Mouse (Mus musculus): ENCODE measurements around the gene Batf3.
A peak's percentile ranks its signal among the peaks of the same experiment; 100 is the strongest.

The Batf3 gene

DNA sequence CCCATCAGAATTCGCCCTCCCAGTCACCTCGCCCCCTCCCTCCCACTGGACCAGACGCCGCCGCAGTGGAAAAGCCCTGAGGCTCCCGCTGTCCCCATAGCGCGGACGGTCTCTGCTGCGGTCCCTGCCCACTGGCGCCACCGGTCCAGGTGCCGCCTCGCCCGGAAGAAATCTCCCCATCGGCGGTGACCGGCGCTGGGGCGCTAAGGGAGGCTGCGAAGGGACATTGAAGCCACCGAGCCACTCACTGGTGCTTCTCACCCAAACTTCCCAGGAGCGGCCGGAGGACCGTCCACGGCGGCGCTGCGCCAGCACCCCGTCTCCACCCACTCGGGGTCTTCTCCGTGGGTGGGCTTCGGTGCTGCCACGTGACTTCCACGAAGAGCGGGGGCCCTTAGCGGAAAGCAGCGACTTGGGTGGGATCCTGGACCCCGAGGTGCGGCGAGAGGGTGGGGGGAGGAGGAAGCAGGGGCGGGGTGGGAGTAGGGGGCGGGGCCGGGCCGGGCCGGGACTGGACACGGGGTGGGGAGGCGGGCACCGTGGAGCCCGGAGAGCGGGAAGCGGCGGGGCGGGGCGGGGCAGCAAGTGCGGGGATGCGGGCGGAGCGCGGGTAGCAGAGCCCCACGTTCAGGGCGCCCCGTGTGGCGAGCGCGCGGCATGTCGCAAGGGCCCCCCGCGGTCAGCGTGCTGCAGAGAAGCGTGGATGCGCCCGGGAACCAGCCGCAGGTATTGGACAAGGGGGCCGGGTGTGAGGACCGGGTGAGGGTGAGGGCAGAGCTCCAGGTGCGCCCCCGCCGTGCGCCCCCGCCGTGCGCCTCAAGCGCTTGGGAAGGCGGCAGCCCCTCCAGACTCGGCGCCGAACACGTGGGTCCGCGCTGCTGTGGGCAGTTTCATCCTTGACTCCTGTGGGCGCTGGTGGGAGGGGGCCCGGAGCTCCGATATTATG lies at the start of gene Batf3:
Batf3 (plus strand) TSS at position 46 of the 946 bp plus-strand sequence.
- DNase-seq (ENCODE audit: low read depth), result no peak

DNA sequence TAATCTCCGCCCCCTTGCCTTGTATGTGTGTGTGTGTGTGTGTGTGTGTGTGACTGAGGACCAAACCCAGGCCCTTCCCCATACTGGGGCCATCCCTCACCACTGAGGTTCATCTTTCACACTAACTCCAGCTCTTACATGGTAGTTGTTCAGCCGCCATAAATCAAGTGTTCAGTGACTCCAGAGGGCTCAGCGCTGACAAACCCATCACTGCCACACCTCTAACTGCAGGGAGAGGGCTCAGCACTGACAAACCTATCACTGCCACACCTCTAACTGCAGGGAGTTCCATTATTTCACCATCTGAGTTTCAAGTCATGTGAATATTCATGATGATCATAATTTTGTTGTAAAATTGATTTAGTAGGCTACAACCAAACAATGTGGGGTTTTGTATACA lies 44.1 kb upstream of the Batf3 start:
- DNase-seq (ENCODE audit: low read depth), result no peak

DNA sequence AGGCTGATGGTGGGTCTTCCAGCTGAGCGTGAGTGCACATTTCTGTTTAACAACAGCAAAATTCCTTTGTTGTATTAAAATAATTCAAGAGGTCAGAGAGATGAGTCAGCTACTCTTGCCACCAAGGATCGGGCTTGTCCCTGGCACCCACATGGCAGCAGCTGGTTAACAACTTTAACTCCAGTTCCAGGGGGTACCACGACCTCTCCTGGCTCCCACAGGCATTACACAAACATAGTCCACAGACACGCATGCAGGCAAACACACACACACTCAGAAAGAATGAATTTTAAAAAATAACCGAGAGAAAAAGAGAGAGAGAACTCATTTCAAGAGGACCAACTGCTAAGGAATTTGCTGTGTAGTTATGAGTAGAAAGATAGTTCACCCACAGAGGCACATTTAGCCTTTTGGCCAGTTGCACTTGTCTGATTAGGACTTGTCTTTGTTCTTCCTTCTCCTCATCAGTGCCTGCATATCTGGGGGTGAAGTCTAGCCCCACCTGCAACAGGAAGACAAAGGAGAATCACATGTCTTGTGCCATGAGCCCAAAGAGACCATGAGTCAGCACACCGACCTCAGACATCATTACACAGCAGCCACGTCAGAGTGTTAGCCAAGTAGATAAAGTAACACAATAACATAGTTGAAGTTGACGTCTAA lies 42.6 kb upstream of the Batf3 start:
- DNase-seq (ENCODE audit: low read depth), result no peak

DNA sequence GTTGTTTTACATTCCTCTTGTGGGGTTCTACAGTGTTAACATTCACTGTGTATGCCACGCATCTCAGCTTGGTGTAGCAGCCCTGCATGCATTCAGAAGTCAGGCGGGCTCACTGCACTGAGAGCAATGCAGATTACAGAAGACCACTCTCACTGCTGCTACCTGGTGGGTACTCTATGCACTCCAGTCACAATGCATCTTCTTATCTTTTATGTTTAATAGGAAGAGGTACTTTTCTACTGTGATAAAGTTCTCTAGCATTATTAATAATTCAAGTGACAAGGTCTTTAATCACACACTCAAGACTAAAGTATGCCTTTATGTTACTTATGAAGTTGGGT lies 42.1 kb upstream of the Batf3 start:
- DNase-seq (ENCODE audit: low read depth), result no peak

DNA sequence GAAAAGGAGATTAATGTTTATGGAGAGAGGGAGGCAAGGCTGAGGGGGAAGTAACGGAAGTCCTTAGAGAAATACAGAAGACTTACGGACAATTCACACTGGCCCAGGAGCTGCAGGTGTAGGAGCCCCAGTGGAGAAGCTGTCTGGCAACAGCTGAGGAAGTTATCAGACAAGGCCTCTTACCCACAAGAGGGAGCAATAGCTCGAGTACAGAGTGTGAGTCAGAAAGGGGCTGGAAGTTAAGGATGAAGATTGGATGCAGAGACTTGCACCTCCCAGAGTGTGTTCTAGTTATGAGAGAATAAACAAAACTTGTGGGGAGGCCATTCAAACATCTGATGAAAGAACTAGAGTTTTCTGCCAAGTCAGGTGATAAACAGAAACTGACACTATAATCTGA lies 40.2 kb upstream of the Batf3 start:
- DNase-seq (ENCODE audit: low read depth), result no peak

DNA sequence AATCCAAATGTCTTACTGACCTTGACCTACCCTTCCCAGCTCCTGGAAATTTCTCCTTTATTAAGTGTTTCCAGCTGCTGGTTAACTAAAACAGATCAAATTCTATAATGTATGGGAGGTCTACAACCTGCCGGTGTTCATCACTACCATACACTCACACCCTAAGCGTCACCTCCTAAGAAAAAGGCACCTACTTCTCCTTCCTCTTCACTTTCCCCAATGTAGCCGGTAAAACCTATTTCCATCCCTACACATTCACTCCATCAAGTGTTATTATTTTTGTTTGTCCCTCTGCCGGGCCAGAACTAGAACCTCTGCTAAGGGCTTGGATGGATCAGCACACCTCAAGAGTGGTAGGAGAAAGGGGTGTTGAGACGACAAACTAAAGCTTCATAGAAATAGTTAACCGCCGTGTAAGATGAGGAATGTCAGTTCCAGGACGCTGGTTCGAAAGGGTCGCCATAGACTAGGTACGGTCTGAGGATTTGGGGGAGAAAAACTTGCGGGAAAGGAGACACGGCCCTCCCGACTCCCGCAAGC lies 35.3 kb upstream of the Batf3 start:
- DNase-seq (ENCODE audit: low read depth), result no peak

DNA sequence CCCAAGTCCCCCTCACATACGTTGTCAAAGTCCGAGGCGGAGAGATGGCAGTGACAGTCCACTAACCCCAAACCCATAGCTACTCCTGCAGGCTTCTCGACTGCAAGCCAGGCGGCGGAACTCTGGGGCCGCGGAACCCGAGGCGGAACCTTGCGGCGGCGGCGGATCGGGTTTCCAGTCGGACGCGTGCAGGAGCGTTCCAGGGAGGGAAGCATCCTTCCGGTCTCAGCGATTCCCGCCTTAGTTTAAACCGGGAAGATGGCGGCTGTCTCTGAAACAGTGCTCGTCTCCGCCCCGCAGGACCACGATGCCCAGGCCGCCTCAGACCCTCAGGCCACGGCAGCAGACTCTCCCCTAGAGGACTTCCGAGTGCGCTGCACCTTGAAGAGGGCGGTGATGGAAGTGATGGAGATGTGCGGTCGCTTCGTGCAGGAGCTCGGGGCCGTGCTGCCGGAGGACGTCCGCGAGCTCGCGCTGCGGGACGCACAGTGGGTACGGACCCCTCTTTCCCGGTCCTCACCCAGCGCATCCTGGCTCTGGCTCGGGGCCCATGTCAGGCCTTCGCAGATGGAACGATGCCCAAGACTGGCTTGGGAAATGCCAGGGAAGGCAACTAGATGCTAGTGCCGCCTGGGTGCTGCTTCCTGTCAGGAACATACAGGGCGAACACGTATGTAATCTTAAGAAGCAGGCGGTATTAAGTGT lies 34.7 kb upstream of the Batf3 start, which contains the start of the genes Tatdn3 and Nsl1:
Tatdn3 (minus strand) TSS at position 152 of the 705 bp plus-strand sequence.
Nsl1 (plus strand) TSS at position 232 of the 705 bp plus-strand sequence.
- peak; percentile 52 for DNase-seq (ENCODE audit: low read depth)

DNA sequence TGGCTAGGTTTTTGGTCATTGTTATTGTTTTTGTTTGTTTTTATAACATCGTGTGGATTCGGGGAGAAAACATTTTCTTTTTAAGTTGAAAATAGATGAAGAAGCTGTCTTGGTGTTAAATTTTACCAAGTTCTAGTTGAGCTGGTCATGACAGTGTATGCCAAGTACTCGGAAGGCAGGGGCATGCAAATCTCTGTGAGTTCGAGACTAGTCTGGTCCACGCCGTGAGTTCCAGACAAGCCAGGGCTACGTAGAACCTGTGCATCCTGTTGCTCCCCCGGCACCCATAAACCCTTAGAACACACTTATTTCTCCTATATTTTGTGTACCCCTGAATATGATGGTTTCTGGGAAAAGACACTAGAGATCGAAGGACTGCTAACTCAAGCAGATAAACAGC lies 33.9 kb upstream of the Batf3 start:
- no peak for DNase-seq (ENCODE audit: low read depth)

DNA sequence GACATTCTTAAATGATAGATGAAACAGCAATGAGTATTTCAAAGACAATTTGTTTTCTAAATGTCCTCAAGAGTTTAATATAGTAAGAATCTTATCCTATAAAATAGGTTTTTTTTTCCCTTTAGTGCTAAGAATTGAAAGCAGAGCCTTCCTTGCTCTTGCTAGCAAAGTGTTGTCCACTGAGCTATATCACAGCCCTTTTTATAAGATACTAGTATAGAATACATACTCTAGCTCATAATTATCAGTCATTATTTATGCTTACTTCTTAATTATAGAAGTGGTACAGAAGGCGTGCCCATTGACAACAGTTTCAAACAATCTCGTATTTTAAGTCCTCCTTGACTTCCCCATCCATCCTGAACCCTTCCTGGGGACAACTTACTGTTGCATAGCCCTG lies 33.1 kb upstream of the Batf3 start:
- DNase-seq (ENCODE audit: low read depth), result no peak

DNA sequence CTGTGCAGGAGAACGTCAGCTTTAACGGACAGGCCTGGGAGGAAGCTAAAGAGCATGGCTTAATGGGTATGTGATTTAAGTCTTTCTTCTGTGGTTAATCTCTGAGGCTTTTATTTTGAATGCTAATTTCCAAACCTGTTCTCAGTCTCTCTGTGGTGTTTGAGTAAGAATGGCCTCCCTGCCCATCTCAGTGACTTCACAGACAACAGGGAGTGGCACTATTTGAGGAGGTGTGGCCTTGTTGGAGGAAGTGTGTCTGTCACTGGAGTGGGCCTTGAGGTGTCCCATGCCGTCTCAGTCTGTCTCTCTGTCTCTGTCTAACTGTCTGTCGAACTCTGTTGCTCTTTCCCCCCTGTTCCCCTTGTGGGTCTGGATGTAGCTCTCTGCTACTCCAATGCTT lies 32.5 kb upstream of the Batf3 start:
- DNase-seq (ENCODE audit: low read depth), result no peak

DNA sequence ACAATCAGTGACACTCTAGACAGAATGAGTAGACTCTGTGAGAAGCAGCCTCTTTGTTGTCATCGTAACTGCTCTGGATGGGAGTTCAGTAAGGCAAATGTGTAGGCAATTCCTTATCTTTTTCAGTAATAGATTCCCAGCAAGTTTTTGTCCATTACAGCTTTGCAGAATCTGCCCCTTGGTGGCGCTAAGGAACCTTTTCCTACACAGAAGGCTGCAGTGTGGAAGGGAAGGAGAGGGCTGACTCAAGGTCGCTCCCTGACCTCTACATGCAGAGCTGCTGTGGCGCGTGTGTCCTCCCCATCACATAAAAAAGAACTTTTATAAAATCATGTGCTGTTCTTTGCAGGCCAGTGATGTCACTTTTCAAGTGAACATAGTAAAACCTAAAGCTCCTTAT lies 29.3 kb upstream of the Batf3 start:
- DNase-seq (ENCODE audit: low read depth), result no peak

DNA sequence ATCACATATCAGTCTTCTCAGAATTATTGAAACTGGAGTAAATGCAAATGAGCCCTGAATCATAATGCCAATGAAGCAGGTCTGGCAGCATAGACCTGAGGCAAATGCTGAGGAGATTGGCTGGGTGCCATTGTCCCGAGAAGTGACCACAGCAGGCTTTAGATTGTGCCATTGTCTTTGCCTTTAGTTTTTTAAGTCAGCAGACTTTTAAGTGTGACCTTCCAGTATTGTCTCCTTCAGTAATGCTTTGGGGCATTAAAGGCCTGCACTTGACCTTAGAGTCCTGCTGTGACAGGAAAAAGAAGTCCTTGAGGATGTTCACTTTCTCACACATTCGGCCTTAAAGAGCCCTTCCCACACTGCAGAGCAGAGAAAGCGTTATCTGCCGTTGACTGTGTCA lies 27.4 kb upstream of the Batf3 start:
- DNase-seq (ENCODE audit: low read depth), result no peak

DNA sequence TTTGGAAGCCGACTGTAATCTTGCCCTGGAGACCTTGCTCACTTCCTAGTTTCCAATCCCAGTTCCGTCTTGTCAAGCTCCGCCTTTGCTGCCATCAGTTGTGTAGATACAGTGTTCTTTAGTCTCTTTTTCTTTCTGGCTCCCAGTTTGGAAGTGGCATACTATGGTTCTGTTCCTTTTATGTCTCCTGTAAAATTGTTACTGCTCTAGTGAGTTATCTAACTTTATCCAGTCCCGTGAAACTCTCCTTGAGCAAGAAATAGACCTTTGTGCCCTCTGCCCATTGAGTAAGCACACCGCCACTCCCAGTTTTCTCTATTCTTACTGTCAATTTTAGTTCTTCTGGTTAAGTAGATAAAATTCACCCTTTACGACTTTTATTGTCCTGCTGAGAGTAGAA lies 26.0 kb upstream of the Batf3 start:
- no peak for DNase-seq (ENCODE audit: low read depth)

DNA sequence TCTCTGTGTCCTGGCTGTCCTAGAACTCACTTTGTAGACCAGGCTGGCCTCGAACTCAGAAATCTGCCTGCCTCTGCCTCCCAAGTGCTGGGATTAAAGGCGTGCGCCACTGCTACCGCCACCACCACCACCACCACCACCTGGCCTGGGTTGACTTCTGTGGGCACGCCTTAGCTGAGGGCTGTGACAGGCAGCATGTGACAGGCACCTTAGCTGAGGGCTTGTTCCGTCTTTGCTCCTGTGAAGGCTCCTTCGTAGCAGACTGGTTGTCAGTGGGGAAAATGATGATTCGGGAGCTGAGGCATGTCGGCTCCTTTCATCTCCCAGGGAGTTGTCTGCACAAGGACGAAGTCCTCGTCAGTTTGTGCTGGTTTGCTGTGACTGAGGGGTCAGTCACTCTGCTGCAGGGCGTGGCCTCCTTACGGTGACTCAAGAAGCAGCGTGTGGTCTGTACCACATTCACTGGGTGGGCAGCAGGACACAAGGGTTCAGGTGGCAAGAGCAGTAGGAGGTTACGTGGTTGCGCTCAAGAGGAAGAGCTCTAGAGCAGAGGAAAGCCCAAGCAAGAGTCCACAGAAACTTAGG lies 25.2 kb upstream of the Batf3 start:
- no peak for DNase-seq (ENCODE audit: low read depth)

DNA sequence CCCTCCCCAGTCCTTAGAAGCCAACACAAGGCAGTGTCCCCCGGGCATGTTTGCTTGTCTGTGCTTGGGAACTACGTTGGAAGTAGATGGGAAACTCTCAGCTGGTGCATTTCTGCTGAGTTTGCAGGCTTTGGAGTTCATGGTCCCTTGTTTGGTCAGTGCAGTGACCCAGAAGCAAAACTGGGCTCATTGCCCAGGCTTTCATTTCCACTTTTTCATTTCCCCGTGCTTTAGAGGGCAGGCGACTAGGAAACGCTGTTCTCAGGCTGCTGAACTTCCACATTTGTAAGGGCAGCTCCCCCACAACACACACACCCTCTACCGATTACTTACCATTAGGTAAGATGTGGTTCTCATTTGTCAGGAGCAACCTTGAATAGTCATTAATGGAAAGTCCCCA lies 24.6 kb upstream of the Batf3 start:
- no peak for DNase-seq (ENCODE audit: low read depth)

DNA sequence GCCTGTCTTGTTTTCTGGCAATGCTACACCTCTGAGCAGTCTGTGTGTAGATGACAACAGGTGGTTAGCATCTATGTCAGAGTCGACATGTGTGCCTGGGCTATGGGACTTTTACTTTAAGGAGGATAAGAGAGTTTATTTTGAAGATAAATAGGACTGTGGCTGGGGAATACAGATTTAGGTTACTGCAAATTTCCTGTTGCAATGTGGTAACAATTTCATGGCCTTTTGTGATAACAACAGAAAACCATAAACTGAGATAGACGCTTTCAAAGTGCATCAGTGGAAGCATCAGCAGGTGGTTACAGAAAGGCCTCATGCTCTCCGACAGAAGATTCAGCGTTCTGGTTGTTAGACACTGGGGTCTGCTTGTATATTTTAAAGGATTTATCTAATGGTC lies 24.2 kb upstream of the Batf3 start:
- no peak for DNase-seq (ENCODE audit: low read depth)

DNA sequence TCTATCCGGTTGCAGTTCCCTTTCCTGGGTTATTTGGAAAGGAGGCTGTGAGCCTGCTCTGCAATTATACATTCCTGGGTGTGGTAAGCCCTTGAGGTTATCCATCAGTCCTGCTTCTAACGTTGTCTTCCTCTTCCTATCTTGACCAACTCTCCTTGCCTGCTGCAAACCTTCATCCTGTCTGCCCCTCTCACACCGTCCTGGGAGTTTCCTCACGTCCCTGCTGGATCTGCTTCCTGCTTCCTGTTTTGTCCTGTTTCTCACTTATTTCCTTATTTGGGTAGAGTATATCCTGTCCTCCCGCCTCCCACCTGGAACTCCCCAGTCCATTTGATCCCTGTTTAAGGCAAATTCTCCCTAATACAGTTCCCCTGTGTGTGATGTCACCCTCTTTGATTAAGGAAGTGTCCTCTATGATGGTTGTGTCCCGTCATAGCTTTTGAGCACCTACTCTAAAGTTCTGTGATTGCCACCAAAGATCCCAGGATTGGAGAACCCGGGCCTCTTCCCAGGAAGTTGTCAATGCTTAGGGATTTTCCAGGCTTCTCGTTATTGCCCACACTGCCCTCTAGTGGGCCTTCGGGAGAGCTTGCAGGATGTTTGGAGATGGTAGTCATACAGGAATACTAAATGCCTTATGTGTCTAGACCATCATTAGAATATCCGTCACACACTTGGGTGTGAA lies 22.3 kb upstream of the Batf3 start:
- peak; percentile 78 for DNase-seq (ENCODE audit: low read depth)

DNA sequence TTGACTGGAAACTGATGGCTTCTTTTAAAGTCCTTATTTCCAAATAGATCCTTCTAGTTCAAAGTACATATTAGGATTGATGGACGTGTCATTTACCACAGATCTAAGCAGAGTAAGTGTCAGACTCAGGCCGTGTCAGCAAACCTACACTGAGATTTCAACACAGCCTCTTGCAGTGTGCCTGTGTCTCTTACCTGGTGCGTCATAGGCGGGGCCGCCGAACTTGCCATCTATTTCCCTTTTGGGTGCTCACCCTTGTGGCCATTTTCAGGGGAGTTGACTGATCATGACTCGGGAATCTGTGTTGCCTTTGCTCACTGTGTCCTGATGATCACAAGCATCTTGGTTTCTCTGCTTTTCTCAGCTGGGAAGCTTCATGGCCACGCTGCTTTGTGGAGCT lies 14.4 kb upstream of the Batf3 start:
- DNase-seq (ENCODE audit: low read depth), result no peak

DNA sequence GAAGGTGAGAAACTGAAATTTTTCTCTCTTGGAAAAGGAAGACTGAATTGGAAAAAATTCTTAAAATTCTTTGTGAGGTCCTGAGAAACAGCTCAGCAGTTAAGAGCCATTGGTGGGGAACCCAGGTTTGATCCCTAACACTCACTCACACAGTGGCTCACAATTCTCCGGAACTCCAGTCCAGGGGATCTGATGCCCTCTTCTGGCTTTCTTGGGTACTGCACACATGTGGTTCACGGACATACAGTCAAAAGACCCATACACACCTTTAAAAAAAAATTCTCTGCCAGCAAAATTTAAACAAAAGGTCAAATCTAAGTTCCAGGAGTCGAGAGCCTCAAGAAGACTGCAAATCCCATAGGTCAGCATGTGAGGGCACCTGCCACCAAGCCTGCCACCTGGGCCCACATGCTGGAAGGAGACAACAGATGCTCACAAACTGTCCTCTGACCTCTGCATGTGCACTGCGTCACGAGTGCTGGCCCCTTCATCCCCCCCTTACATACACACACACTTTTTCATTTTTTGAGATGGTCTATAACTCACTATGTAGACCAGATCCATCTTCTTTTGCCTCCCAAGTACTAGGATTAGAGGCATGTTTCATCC lies 12.6 kb upstream of the Batf3 start:
- DNase-seq (ENCODE audit: low read depth), result no peak

DNA sequence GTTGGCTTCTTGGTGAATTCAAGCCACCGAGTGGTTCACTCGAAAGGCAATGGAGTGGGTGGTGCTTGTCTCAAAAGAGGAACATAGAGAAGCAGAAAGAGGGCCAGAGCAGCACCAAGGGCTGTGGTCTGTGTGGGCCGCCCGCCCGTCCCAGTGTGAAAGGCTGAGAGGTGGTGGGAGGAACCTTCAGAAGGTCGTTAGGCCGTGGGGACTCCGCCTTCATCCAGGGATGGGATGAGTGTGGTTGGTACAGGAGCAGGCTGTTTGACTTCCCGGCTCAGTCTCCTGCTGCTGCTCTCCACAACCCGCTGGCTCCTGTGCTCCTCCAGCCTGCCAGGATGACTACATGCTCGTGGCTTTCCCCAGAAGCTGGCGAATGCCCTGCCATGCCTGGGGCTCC lies 12.1 kb upstream of the Batf3 start:
- DNase-seq (ENCODE audit: low read depth), result no peak

DNA sequence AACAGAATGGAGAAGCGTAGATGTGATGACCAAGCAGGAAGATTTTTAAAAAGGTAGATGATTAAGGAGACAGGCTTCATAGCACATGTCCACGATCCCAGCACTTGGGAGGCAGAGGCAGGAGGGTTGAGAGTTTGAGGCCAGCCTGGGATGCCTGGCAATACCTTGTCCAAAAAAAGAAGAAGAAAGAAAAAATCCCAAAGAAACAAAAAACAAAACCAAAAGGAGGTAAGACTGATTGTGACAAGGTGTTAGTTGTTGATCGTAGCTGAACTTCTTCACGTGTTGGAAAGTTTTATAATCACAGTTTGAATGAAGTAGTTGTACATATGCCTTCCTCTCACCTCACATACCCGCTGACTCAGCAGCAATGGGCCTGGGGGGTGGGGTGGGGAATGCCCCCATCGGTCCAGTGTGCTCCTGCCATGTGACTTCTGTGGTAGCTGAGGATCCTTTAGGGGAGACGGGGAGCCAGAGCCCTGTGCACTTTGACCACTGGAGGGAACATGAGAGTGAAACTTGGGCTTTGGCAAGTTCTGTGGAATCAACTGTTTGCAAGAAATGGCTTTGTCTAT lies 11.3 kb upstream of the Batf3 start:
- no peak for DNase-seq (ENCODE audit: low read depth)
